Mouse (Mus musculus): ENCODE measurements at regions not wholly inside any gene's neighbourhood (a gene's known extent, or its start where the extent isn't known, plus 50 kb on each side); places are given as distances from the start of the nearest gene placed in this dataset.
A peak's percentile ranks its signal among the peaks of the same experiment; 100 is the strongest.

GRCm38 (mm10) chr3:143575737-143576136, 629.3 kb downstream of the Lmo4 start:
- H3K4me1 ChIP-seq (replicated peaks; ENCODE audit: insufficient read depth, low read length): no peaks in the 10 kb centered on the region
- H3K9ac ChIP-seq (ENCODE audit: low read depth, low read length): no peak overlapping the region
- no peaks in the 10 kb centered on the region for H3K9me3 ChIP-seq (replicated peaks; ENCODE audit: low read length)
- WGBS: 83% methylated on average over 8 of the region's 8 CpGs
- DNase-seq (ENCODE audit: low spot score) (no peak), ATAC-seq (replicated peaks; ENCODE audit: low FRiP score, low read depth) (no peak)
- no peaks in the 10 kb centered on the region for H3K36me3 ChIP-seq (ENCODE audit: insufficient read depth, low read length)
- no peak overlapping the region for H3K27ac ChIP-seq
- H3K4me2 ChIP-seq (ENCODE audit: low read length): no peak overlapping the region
- H3K4me3 ChIP-seq (replicated peaks; ENCODE audit: low read depth, low read length): no peak overlapping the region
- no peaks in the 10 kb centered on the region for H3K27me3 ChIP-seq (ENCODE audit: insufficient read depth, low read length)
- no peak for TF ChIP-seq CTCF (IDR thresholded peaks at IDR 0.05; ENCODE audit: low read depth)

GRCm38 (mm10) chr3:143574035-143574864, 630.8 kb downstream of the Lmo4 start:
- WGBS: 43% methylated on average over 10 of the region's 10 CpGs
- Histone ChIP-seq H3K4me3 (replicated peaks; ENCODE audit: low read depth, low read length) (no peak overlapping the region), H3K4me1 (replicated peaks; ENCODE audit: insufficient read depth, low read length) (no peaks in the 10 kb centered on the region), H3K9ac (ENCODE audit: low read depth, low read length) (no peak overlapping the region), H3K9me3 (replicated peaks; ENCODE audit: low read length) (no peaks in the 10 kb centered on the region), H3K36me3 (ENCODE audit: insufficient read depth, low read length) (no peaks in the 10 kb centered on the region), H3K27me3 (ENCODE audit: insufficient read depth, low read length) (no peaks in the 10 kb centered on the region), H3K4me2 (ENCODE audit: low read length) (no peak overlapping the region), H3K27ac (no peak overlapping the region)
- no peak for ATAC-seq (replicated peaks; ENCODE audit: low FRiP score, low read depth)
- no peak for TF ChIP-seq CTCF (IDR thresholded peaks at IDR 0.05; ENCODE audit: low read depth)
- DNase-seq (ENCODE audit: low spot score): peak; percentile 25

- no peak for DNase-seq (ENCODE audit: low spot score)
- Histone ChIP-seq H3K4me1 (replicated peaks; ENCODE audit: insufficient read depth, low read length) (no peaks in the 10 kb centered on the region), H3K9ac (ENCODE audit: low read depth, low read length) (no peak overlapping the region), H3K9me3 (replicated peaks; ENCODE audit: low read length) (no peaks in the 10 kb centered on the region), H3K27me3 (ENCODE audit: insufficient read depth, low read length) (no peaks in the 10 kb centered on the region), H3K27ac (no peak overlapping the region), H3K4me3 (replicated peaks; ENCODE audit: low read depth, low read length) (no peak overlapping the region), H3K4me2 (ENCODE audit: low read length) (no peak overlapping the region), H3K36me3 (ENCODE audit: insufficient read depth, low read length) (no peaks in the 10 kb centered on the region)
- no peak for ATAC-seq (replicated peaks; ENCODE audit: low FRiP score, low read depth)
- WGBS: 36% methylated on average over 6 of the region's 6 CpGs
- TF ChIP-seq CTCF (IDR thresholded peaks at IDR 0.05; ENCODE audit: low read depth): no peak
Observed at GRCm38 (mm10) chr3:143569930-143570329, 635.1 kb downstream of the Lmo4 start.

- ATAC-seq (replicated peaks; ENCODE audit: low FRiP score, low read depth) (no peak), DNase-seq (ENCODE audit: low spot score) (no peak)
- Histone ChIP-seq H3K4me3 (replicated peaks; ENCODE audit: low read depth, low read length) (no peak overlapping the region), H3K36me3 (ENCODE audit: insufficient read depth, low read length) (no peaks in the 10 kb centered on the region), H3K9ac (ENCODE audit: low read depth, low read length) (no peak overlapping the region), H3K4me2 (ENCODE audit: low read length) (no peak overlapping the region), H3K9me3 (replicated peaks; ENCODE audit: low read length) (no peaks in the 10 kb centered on the region), H3K27ac (no peak overlapping the region), H3K4me1 (replicated peaks; ENCODE audit: insufficient read depth, low read length) (no peaks in the 10 kb centered on the region), H3K27me3 (ENCODE audit: insufficient read depth, low read length) (no peaks in the 10 kb centered on the region)
- 89% methylated on average over 4 of the region's 4 CpGs for WGBS
- TF ChIP-seq CTCF (IDR thresholded peaks at IDR 0.05; ENCODE audit: low read depth): no peak
Observed at GRCm38 (mm10) chr3:143565067-143565466, 640.0 kb downstream of the Lmo4 start.

GRCm38 (mm10) chr3:143542811-143543210, 661.0 kb upstream of the Pkn2 start:
- 44% methylated on average over 3 of the region's 3 CpGs for WGBS

GRCm38 (mm10) chr3:143527982-143528381, 646.2 kb upstream of the Pkn2 start:
- no peak for DNase-seq (ENCODE audit: low spot score)
- Histone ChIP-seq H3K4me3 (replicated peaks; ENCODE audit: low read depth, low read length) (no peak overlapping the region), H3K9ac (ENCODE audit: low read depth, low read length) (no peak overlapping the region), H3K4me1 (replicated peaks; ENCODE audit: insufficient read depth, low read length) (no peaks in the 10 kb centered on the region), H3K36me3 (ENCODE audit: insufficient read depth, low read length) (no peaks in the 10 kb centered on the region), H3K4me2 (ENCODE audit: low read length) (no peak overlapping the region), H3K9me3 (replicated peaks; ENCODE audit: low read length) (no peaks in the 10 kb centered on the region), H3K27ac (no peak overlapping the region), H3K27me3 (ENCODE audit: insufficient read depth, low read length) (no peaks in the 10 kb centered on the region)
- WGBS: 43% methylated on average over 4 of the region's 4 CpGs
- no peak for ATAC-seq (replicated peaks; ENCODE audit: low FRiP score, low read depth)
- no peak for TF ChIP-seq CTCF (IDR thresholded peaks at IDR 0.05; ENCODE audit: low read depth)

More at GRCm38 (mm10) chr3:143542811-143543210, 661.0 kb upstream of the Pkn2 start:
- no peak for TF ChIP-seq CTCF (IDR thresholded peaks at IDR 0.05; ENCODE audit: low read depth)
- Histone ChIP-seq H3K27me3 (ENCODE audit: insufficient read depth, low read length) (no peaks in the 10 kb centered on the region), H3K4me1 (replicated peaks; ENCODE audit: insufficient read depth, low read length) (no peaks in the 10 kb centered on the region), H3K9ac (ENCODE audit: low read depth, low read length) (no peak overlapping the region), H3K36me3 (ENCODE audit: insufficient read depth, low read length) (no peaks in the 10 kb centered on the region), H3K4me2 (ENCODE audit: low read length) (no peak overlapping the region), H3K4me3 (replicated peaks; ENCODE audit: low read depth, low read length) (no peak overlapping the region), H3K9me3 (replicated peaks; ENCODE audit: low read length) (no peaks in the 10 kb centered on the region), H3K27ac (no peak overlapping the region)
- DNase-seq (ENCODE audit: low spot score) (peak; percentile 3), ATAC-seq (replicated peaks; ENCODE audit: low FRiP score, low read depth) (no peak)
